Mouse (Mus musculus): Measurements from ENCODE around the gene Thnsl1. TPM values are rescaled to one million over a fixed set of nuclear protein-coding genes. Genes with fewer than 3 reads are reported as not detected.
"Not testable (repeated sequence)": the region's sequence is repeated elsewhere in the genome, so short reads cannot be mapped to it uniquely, and the experiment has no call there.

The Thnsl1 gene
- polyA plus RNA-seq, 1 experiment: 27.7 TPM

DNA sequence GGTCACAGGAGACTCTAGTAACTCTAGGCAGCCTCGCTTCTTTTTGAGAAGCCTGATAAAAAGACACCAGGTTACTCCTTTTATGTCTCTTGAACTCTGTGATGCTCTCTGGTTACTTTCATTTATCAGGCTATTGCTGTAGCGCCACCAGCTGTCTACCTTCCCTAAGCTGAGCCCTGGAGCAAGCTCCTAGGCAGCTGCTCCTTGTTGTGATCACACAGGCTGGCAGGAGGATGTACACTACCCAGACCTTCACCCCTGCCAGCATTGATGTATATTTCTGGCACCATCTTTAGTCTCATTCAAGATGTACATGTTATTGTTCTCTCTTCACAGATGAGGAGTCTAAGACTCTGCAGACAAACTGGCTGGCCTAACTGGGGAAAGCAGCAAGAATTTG is 24.8 kb downstream of the Thnsl1 start:
- H3K4me1 ChIP-seq (ENCODE audit: control insufficient read depth, insufficient read depth, low read length): no peaks in the 10 kb centered on the region
- no peak overlapping the region for H3K4me3 ChIP-seq (ENCODE audit: low read depth, low read length)
- no peak overlapping the region for H3K9ac ChIP-seq (ENCODE audit: low read depth, poor library complexity, severe bottlenecking)
- no peak overlapping the region for H3K27ac ChIP-seq (ENCODE audit: insufficient read depth, low read length)
- H3K27me3 ChIP-seq (ENCODE audit: control insufficient read depth, insufficient read depth, low read length, poor library complexity, severe bottlenecking): no peaks in the 10 kb centered on the region
- no peaks in the 10 kb centered on the region for H3K36me3 ChIP-seq (ENCODE audit: control insufficient read depth, insufficient read depth, low read length, poor library complexity, severe bottlenecking)
- peaks cover 2% of the 10 kb centered on the region; the same call in 1 of the 2 replicates for H3K9me3 ChIP-seq (replicated peaks; ENCODE audit: control insufficient read depth, insufficient read depth, low read length, poor library complexity, severe bottlenecking)
- TF ChIP-seq CTCF (IDR thresholded peaks at IDR 0.05; ENCODE audit: low read depth, low read length): peak; percentile 5
- no peak for TF ChIP-seq EP300 (IDR thresholded peaks at IDR 0.05; ENCODE audit: insufficient read depth, low read depth, low read length)

DNA sequence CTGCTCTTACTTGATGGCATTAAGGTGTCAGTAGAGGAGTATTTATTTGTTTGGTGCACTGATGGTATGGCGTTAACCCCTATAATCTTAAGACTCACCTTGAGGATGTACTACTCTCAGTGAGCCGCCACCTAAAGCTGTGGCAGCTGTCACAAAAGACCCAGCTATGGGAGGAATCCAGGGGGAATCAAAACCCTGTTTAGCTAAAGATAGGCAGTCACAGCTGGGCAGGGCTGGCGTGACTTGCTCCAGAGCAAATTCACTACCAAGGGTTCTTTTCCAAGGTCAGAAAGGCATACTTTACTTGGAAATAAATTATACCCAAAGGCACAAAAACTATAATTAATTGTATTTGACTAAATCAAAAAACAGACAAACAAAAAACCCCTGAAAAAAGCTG is 25.6 kb downstream of the Thnsl1 start:
- Histone ChIP-seq H3K27ac (ENCODE audit: insufficient read depth, low read length) (no peak overlapping the region), H3K36me3 (ENCODE audit: control insufficient read depth, insufficient read depth, low read length, poor library complexity, severe bottlenecking) (no peaks in the 10 kb centered on the region), H3K9ac (ENCODE audit: low read depth, poor library complexity, severe bottlenecking) (no peak overlapping the region), H3K27me3 (ENCODE audit: control insufficient read depth, insufficient read depth, low read length, poor library complexity, severe bottlenecking) (no peaks in the 10 kb centered on the region), H3K4me3 (ENCODE audit: low read depth, low read length) (no peak overlapping the region), H3K4me1 (ENCODE audit: control insufficient read depth, insufficient read depth, low read length) (no peaks in the 10 kb centered on the region), H3K9me3 (replicated peaks; ENCODE audit: control insufficient read depth, insufficient read depth, low read length, poor library complexity, severe bottlenecking) (0 out of 2 replicates have a peak, but pooled peaks cover under 1% of the 10 kb centered on the region)
- TF ChIP-seq POLR2A (IDR thresholded peaks at IDR 0.05; ENCODE audit: insufficient read depth, low read length) (no peak), CTCF (IDR thresholded peaks at IDR 0.05; ENCODE audit: low read depth, low read length) (no peak), EP300 (IDR thresholded peaks at IDR 0.05; ENCODE audit: insufficient read depth, low read depth, low read length) (no peak)

DNA sequence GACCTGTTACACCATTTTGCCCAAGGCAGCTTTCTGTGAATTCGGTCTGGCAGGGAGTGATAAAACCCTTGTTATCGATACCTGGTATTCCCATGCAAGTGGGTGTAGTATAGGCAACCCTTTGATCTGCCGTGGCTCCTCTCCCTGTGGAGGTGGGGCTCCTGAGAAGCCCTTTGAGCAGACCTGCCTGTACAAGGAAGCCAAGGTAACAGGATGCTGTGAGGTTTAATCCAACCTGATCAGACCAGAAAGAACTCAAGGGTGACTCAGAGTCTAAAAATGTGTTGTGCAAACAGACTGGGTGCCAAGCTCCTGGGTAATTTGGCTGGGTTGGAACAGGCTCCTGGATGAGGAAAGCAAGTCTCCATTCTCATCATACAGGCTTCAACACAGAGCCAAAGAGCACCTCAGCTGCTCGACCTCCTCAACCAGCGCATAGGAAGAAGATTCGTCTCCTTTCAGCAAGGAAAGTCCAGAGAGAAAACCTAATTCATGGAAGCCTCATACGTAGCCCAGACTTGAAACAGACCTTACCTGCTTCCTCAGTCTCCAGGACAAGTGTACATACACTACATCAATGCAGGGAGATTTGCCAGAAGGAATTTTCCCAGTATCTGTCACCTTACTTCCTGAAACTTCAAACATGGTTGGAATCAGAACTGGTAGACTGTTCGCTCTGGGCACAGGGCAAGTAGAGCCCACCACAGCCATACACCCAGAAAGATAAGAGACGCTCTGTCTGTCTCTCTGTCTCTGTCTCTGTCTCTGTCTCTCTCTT is 29.5 kb downstream of the Thnsl1 start:
- Histone ChIP-seq H3K4me1 (ENCODE audit: control insufficient read depth, insufficient read depth, low read length) (no peaks in the 10 kb centered on the region), H3K27ac (ENCODE audit: insufficient read depth, low read length) (no peak overlapping the region), H3K36me3 (ENCODE audit: control insufficient read depth, insufficient read depth, low read length, poor library complexity, severe bottlenecking) (no peaks in the 10 kb centered on the region), H3K4me3 (ENCODE audit: low read depth, low read length) (no peak overlapping the region), H3K9me3 (replicated peaks; ENCODE audit: control insufficient read depth, insufficient read depth, low read length, poor library complexity, severe bottlenecking) (no peaks in the 10 kb centered on the region), H3K9ac (ENCODE audit: low read depth, poor library complexity, severe bottlenecking) (no peak overlapping the region), H3K27me3 (ENCODE audit: control insufficient read depth, insufficient read depth, low read length, poor library complexity, severe bottlenecking) (no peaks in the 10 kb centered on the region)
- no peak for TF ChIP-seq EP300 (IDR thresholded peaks at IDR 0.05; ENCODE audit: insufficient read depth, low read depth, low read length)

DNA sequence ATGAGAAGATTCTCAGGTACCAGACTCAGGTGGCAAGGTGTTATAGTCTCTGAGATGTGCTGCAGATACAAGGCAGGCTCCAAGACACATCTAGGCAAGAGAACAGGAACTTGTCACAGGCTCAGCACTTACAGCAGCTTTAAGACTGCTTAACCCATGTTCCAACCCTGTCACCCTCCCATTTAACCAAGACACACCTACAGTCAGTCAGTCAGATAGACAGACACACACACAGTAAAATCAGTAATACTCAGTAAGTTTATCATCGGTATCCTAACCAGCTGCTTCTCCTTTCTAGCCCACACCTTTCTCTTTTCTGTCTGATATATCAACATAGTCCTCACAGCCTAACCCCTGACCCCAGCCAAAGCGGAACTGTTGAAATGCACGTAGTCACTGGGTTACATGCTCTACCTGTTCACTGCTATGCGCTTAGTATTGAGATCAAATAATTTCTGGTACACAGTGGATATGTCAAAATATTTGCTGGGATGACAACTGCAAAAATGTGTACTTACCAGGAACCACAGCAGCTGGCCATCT is 30.4 kb downstream of the Thnsl1 start:
- H3K27ac ChIP-seq (ENCODE audit: insufficient read depth, low read length): no peak overlapping the region
- H3K9ac ChIP-seq (ENCODE audit: low read depth, poor library complexity, severe bottlenecking): no peak overlapping the region
- H3K9me3 ChIP-seq (replicated peaks; ENCODE audit: control insufficient read depth, insufficient read depth, low read length, poor library complexity, severe bottlenecking): no peaks in the 10 kb centered on the region
- no peaks in the 10 kb centered on the region for H3K36me3 ChIP-seq (ENCODE audit: control insufficient read depth, insufficient read depth, low read length, poor library complexity, severe bottlenecking)
- H3K4me1 ChIP-seq (ENCODE audit: control insufficient read depth, insufficient read depth, low read length): no peaks in the 10 kb centered on the region
- no peak for TF ChIP-seq EP300 (IDR thresholded peaks at IDR 0.05; ENCODE audit: insufficient read depth, low read depth, low read length)
- TF ChIP-seq CTCF (IDR thresholded peaks at IDR 0.05; ENCODE audit: low read depth, low read length): no peak
- no peak for TF ChIP-seq POLR2A (IDR thresholded peaks at IDR 0.05; ENCODE audit: insufficient read depth, low read length)
- H3K27me3 ChIP-seq (ENCODE audit: control insufficient read depth, insufficient read depth, low read length, poor library complexity, severe bottlenecking): no peaks in the 10 kb centered on the region
- H3K4me3 ChIP-seq (ENCODE audit: low read depth, low read length): no peak overlapping the region

DNA sequence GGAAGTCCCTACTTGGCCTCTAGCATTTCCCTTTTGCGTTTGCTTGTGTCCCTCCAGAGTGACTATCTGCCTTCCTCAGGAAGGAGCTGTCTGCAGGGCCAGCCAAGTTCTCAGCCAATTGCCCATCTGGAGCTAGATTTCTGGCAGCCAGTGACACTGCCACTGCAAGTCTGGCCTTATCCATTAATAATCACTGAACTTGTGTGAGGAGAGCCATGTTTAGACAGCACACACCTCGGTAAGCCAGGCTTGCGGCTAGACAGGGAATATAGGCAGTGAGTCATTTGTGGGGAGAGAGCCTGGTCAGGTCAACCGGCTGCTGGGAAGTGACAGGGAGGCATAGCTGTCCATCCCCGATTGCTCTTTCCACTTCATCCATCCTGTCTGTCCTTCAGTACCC is 31.3 kb downstream of the Thnsl1 start:
- TF ChIP-seq CTCF (IDR thresholded peaks at IDR 0.05; ENCODE audit: low read depth, low read length): no peak
- TF ChIP-seq POLR2A (IDR thresholded peaks at IDR 0.05; ENCODE audit: insufficient read depth, low read length): no peak
- TF ChIP-seq EP300 (IDR thresholded peaks at IDR 0.05; ENCODE audit: insufficient read depth, low read depth, low read length): no peak
- no peaks in the 10 kb centered on the region for H3K27me3 ChIP-seq (ENCODE audit: control insufficient read depth, insufficient read depth, low read length, poor library complexity, severe bottlenecking)
- H3K9ac ChIP-seq (ENCODE audit: low read depth, poor library complexity, severe bottlenecking): no peak overlapping the region

DNA sequence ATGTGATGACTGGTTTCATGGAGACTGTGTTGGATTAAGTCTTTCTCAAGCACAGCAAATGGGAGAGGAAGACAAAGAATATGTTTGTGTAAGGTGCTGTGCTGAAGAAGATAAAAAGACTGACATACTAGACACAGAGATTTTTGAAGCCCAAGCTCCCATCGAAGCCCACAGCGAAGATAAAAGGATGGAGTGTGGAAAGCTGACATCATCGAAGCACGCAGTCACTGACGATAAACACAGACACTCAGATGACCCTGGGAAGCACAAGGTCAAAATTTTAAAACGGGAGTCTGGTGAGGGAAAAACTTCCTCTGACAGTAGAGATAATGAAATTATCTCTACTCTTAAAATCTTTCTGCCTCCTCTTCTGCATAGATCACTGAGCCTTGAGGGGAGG is 38.6 kb downstream of the Thnsl1 start:
- H3K27me3 ChIP-seq (ENCODE audit: control insufficient read depth, insufficient read depth, low read length, poor library complexity, severe bottlenecking); H3K36me3 ChIP-seq (ENCODE audit: control insufficient read depth, insufficient read depth, low read length, poor library complexity, severe bottlenecking); H3K4me3 ChIP-seq (ENCODE audit: low read depth, low read length); H3K9me3 ChIP-seq (replicated peaks; ENCODE audit: control insufficient read depth, insufficient read depth, low read length, poor library complexity, severe bottlenecking); H3K9ac ChIP-seq (ENCODE audit: low read depth, poor library complexity, severe bottlenecking); H3K4me1 ChIP-seq (ENCODE audit: control insufficient read depth, insufficient read depth, low read length); H3K27ac ChIP-seq (ENCODE audit: insufficient read depth, low read length): not testable (repeated sequence)

More for the DNA sequence above, 31.3 kb downstream of the Thnsl1 start:
- no peaks in the 10 kb centered on the region for H3K36me3 ChIP-seq (ENCODE audit: control insufficient read depth, insufficient read depth, low read length, poor library complexity, severe bottlenecking)
- no peak overlapping the region for H3K4me3 ChIP-seq (ENCODE audit: low read depth, low read length)
- no peak overlapping the region for H3K27ac ChIP-seq (ENCODE audit: insufficient read depth, low read length)
- H3K4me1 ChIP-seq (ENCODE audit: control insufficient read depth, insufficient read depth, low read length): no peaks in the 10 kb centered on the region
- no peaks in the 10 kb centered on the region for H3K9me3 ChIP-seq (replicated peaks; ENCODE audit: control insufficient read depth, insufficient read depth, low read length, poor library complexity, severe bottlenecking)
